Mouse (Mus musculus): ENCODE data around the gene Coq4.

DNA sequence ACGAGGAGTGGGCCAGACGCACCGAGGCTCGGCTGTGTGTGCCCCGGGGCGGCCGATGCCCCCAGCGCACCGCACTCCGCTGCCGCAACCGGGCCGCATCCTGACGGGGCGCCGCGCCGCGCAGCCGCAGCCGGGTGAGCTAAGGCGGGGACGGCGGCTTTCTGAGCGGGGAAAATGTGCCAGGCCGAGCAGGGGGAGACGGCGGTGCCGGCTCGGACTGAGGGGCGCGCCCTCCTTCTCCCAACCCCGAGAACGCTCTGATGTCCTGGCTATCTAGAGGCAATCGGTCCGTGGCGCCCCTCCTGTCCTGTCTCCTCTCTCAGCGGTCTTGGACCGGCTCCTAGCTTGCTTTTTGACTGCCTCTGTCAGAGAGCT, 15.5 kb downstream of the Coq4 start:
- TF ChIP-seq CTCF (IDR thresholded peaks at IDR 0.05; ENCODE audit: control insufficient read depth, insufficient read depth, low read length) (no peak), POLR2A (IDR thresholded peaks at IDR 0.05; ENCODE audit: borderline replicate concordance, control insufficient read depth, low read depth, low read length) (no peak)
